Mouse (Mus musculus): ENCODE results near the gene St8sia1. TPM values are rescaled to one million over a fixed set of nuclear protein-coding genes. Genes with fewer than 3 reads are reported as not detected.

Gene St8sia1
- total and polyA plus RNA-seq, 2 experiments from 2014 or later: 3.5 to 15.5 TPM

- DNase-seq (no peak), ATAC-seq (no peak)
- no peak overlapping the region for H3K4me2 ChIP-seq (ENCODE audit: low read depth)
- H3K27me3 ChIP-seq (ENCODE audit: insufficient read depth, low read length): no peaks in the 10 kb centered on the region
- H3K27ac ChIP-seq (ENCODE audit: low read depth, low read length): no peak overlapping the region
- 71% methylated on average over 5 of the region's 5 CpGs for WGBS
- no peaks in the 10 kb centered on the region for H3K4me1 ChIP-seq (ENCODE audit: insufficient read depth)
- H3K4me3 ChIP-seq (ENCODE audit: low read depth, low read length): no peak overlapping the region
- H3K9ac ChIP-seq: no peak overlapping the region
- TF ChIP-seq CTCF (IDR thresholded peaks at IDR 0.05; ENCODE audit: low read depth): no peak
- no peaks in the 10 kb centered on the region for H3K9me3 ChIP-seq (ENCODE audit: low read length)
- H3K36me3 ChIP-seq (ENCODE audit: insufficient read depth): 0 out of 2 replicates have a peak, but pooled peaks cover 8% of the 10 kb centered on the region
Observed at GRCm38 (mm10) chr6:142825449-142825848, 138.8 kb downstream of the St8sia1 start.

- no peaks in the 10 kb centered on the region for H3K36me3 ChIP-seq (ENCODE audit: insufficient read depth)
- WGBS: 83% methylated on average over 5 of the region's 5 CpGs
- TF ChIP-seq CTCF (IDR thresholded peaks at IDR 0.05; ENCODE audit: low read depth): no peak
- ATAC-seq (no peak), DNase-seq (no peak)
- H3K27ac ChIP-seq (ENCODE audit: low read depth, low read length): no peak overlapping the region
- no peaks in the 10 kb centered on the region for H3K9me3 ChIP-seq (ENCODE audit: low read length)
- H3K27me3 ChIP-seq (ENCODE audit: insufficient read depth, low read length): no peaks in the 10 kb centered on the region
- no peak overlapping the region for H3K9ac ChIP-seq
- no peaks in the 10 kb centered on the region for H3K4me1 ChIP-seq (ENCODE audit: insufficient read depth)
- no peak overlapping the region for H3K4me3 ChIP-seq (ENCODE audit: low read depth, low read length)
- H3K4me2 ChIP-seq (ENCODE audit: low read depth): no peak overlapping the region
Observed at GRCm38 (mm10) chr6:142823008-142823787, 141.1 kb downstream of the St8sia1 start.

- H3K4me3 ChIP-seq (ENCODE audit: low read depth, low read length): no peak overlapping the region
- no peaks in the 10 kb centered on the region for H3K27me3 ChIP-seq (ENCODE audit: insufficient read depth, low read length)
- DNase-seq (no peak), ATAC-seq (no peak)
- H3K9me3 ChIP-seq (ENCODE audit: low read length): no peaks in the 10 kb centered on the region
- 97% methylated on average over 10 of the region's 10 CpGs for WGBS
- no peaks in the 10 kb centered on the region for H3K4me1 ChIP-seq (ENCODE audit: insufficient read depth)
- H3K27ac ChIP-seq (ENCODE audit: low read depth, low read length): no peak overlapping the region
- no peak overlapping the region for H3K9ac ChIP-seq
- no peak for TF ChIP-seq CTCF (IDR thresholded peaks at IDR 0.05; ENCODE audit: low read depth)
- no peak overlapping the region for H3K4me2 ChIP-seq (ENCODE audit: low read depth)
- no peaks in the 10 kb centered on the region for H3K36me3 ChIP-seq (ENCODE audit: insufficient read depth)
Observed at GRCm38 (mm10) chr6:142818306-142818705, 145.9 kb downstream of the St8sia1 start.

- H3K4me2 ChIP-seq (ENCODE audit: low read depth): no peak overlapping the region
- ATAC-seq: peak; percentile 40; the same call in 1 of the 2 replicates
- WGBS: 45% methylated on average over 3 of the region's 3 CpGs
- no peak for DNase-seq
- no peaks in the 10 kb centered on the region for H3K4me1 ChIP-seq (ENCODE audit: insufficient read depth)
- H3K9ac ChIP-seq: no peak overlapping the region
- no peaks in the 10 kb centered on the region for H3K27me3 ChIP-seq (ENCODE audit: insufficient read depth, low read length)
- TF ChIP-seq CTCF (IDR thresholded peaks at IDR 0.05; ENCODE audit: low read depth): no peak
- H3K27ac ChIP-seq (ENCODE audit: low read depth, low read length): no peak overlapping the region
- no peaks in the 10 kb centered on the region for H3K9me3 ChIP-seq (ENCODE audit: low read length)
- no peaks in the 10 kb centered on the region for H3K36me3 ChIP-seq (ENCODE audit: insufficient read depth)
- no peak overlapping the region for H3K4me3 ChIP-seq (ENCODE audit: low read depth, low read length)
Observed at GRCm38 (mm10) chr6:142815513-142815912, 148.7 kb downstream of the St8sia1 start.

DNA sequence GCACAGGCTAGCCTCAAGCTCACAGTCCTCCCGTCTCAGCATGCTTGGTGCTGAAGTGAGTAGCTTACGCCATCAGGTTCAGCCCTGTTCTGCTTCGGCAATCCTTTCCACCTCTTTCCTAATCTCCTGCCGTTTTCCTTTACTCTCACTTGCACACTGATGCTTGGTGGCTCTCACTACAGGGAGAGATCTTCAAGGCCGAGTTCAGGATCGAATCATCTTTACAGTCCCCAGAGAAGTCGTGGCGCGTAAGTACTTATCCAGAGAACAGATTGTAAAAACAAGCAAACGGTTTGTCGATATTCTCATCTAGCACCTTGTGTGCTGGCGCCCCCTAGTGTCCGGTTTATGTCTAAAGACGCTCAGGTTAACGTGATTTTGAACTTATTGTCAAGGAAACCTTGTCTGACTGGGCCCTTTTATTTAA lies 149.7 kb downstream of the St8sia1 start:
- no peak overlapping the region for H3K27ac ChIP-seq (ENCODE audit: low read depth, low read length)
- peak; percentile 83 for ATAC-seq

GRCm38 (mm10) chr6:142814011-142814410 lies 150.2 kb downstream of the St8sia1 start:
- Histone ChIP-seq H3K4me2 (ENCODE audit: low read depth) (peak overlapping the region; percentile 46), H3K27ac (ENCODE audit: low read depth, low read length) (no peak overlapping the region), H3K4me3 (ENCODE audit: low read depth, low read length) (peak overlapping the region; percentile 29), H3K9ac (no peak overlapping the region), H3K36me3 (ENCODE audit: insufficient read depth) (no peaks in the 10 kb centered on the region), H3K4me1 (ENCODE audit: insufficient read depth) (no peaks in the 10 kb centered on the region), H3K9me3 (ENCODE audit: low read length) (no peaks in the 10 kb centered on the region), H3K27me3 (ENCODE audit: insufficient read depth, low read length) (no peaks in the 10 kb centered on the region)
- ATAC-seq (no peak), DNase-seq (no peak)
- TF ChIP-seq CTCF (IDR thresholded peaks at IDR 0.05; ENCODE audit: low read depth): no peak
- WGBS: 48% methylated on average over 10 of the region's 10 CpGs

More for the DNA sequence above, 149.7 kb downstream of the St8sia1 start:
- WGBS: 3% methylated on average over 15 of the region's 15 CpGs
- H3K4me3 ChIP-seq (ENCODE audit: low read depth, low read length): peak overlapping the region; percentile 29
- no peaks in the 10 kb centered on the region for H3K27me3 ChIP-seq (ENCODE audit: insufficient read depth, low read length)
- DNase-seq: peak; percentile 94
- peak; percentile 91 for TF ChIP-seq CTCF (IDR thresholded peaks at IDR 0.05; ENCODE audit: low read depth)
- no peaks in the 10 kb centered on the region for H3K36me3 ChIP-seq (ENCODE audit: insufficient read depth)
- H3K4me1 ChIP-seq (ENCODE audit: insufficient read depth): no peaks in the 10 kb centered on the region
- H3K4me2 ChIP-seq (ENCODE audit: low read depth): peak overlapping the region; percentile 46
- H3K9ac ChIP-seq: 0 out of 2 replicates have a peak overlapping the region, but pooled peaks have one; percentile 23
- no peaks in the 10 kb centered on the region for H3K9me3 ChIP-seq (ENCODE audit: low read length)

GRCm38 (mm10) chr6:142812969-142813368 lies 151.3 kb downstream of the St8sia1 start:
- 47% methylated on average over 5 of the region's 5 CpGs for WGBS

More at GRCm38 (mm10) chr6:142812969-142813368, 151.3 kb downstream of the St8sia1 start:
- Histone ChIP-seq H3K27me3 (ENCODE audit: insufficient read depth, low read length) (no peaks in the 10 kb centered on the region), H3K36me3 (ENCODE audit: insufficient read depth) (no peaks in the 10 kb centered on the region), H3K4me3 (ENCODE audit: low read depth, low read length) (no peak overlapping the region), H3K4me1 (ENCODE audit: insufficient read depth) (no peaks in the 10 kb centered on the region), H3K27ac (ENCODE audit: low read depth, low read length) (no peak overlapping the region), H3K9ac (no peak overlapping the region), H3K9me3 (ENCODE audit: low read length) (no peaks in the 10 kb centered on the region), H3K4me2 (ENCODE audit: low read depth) (no peak overlapping the region)
- TF ChIP-seq CTCF (IDR thresholded peaks at IDR 0.05; ENCODE audit: low read depth): no peak
- DNase-seq: no peak
- ATAC-seq: no peak

Measured in forebrain, postnatal 0 days (tissue).